Mouse (Mus musculus) limb, embryonic 12.5 days (tissue): ENCODE results near the gene Pik3r1. TPM values are rescaled to one million over a fixed set of nuclear protein-coding genes. Genes with fewer than 3 reads are reported as not detected.

Experiments used
- ATAC-seq: fragments of 200-750 bp; cut with Nextera tagmentation; 2 replicates; pipeline ENCODE4 v1.8.0; 2017; ENCODE audit warnings: low read depth, moderate TSS enrichment; ENCODE audit not compliant: insufficient number of reproducible peaks, insufficient read depth, low FRiP score, low TSS enrichment
- H3K27ac ChIP-seq: fragments of 300-500 bp; sonication (generic); 2 replicates; pipeline ENCODE4 v1.5.1; 2016; ENCODE audit warnings: mild to moderate bottlenecking, moderate library complexity
- H3K27me3 ChIP-seq: fragments of 300-500 bp; sonication (generic); 2 replicates; pipeline ENCODE4 v1.6.1; 2016; ENCODE audit warnings: mild to moderate bottlenecking, moderate library complexity
- H3K36me3 ChIP-seq: fragments of 300-500 bp; sonication (generic); 2 replicates; pipeline ENCODE4 v1.6.1; 2016; ENCODE audit warnings: mild to moderate bottlenecking, moderate library complexity
- H3K4me1 ChIP-seq: fragments of 300-500 bp; sonication (generic); replicated peaks from 2 replicates; pipeline ENCODE4 v1.6.1; 2016
- H3K4me2 ChIP-seq: fragments of 300-500 bp; sonication (generic); 2 replicates; pipeline ENCODE4 v1.6.1; 2016; ENCODE audit warnings: mild to moderate bottlenecking, moderate library complexity
- H3K4me3 ChIP-seq: fragments of 300-500 bp; sonication (generic); replicated peaks from 2 replicates; pipeline ENCODE4 v1.5.1; 2016; ENCODE audit warnings: mild to moderate bottlenecking
- H3K9ac ChIP-seq: fragments of 300-500 bp; sonication (generic); replicated peaks from 2 replicates; pipeline ENCODE4 v1.6.1; 2016; ENCODE audit warnings: mild to moderate bottlenecking, moderate library complexity
- H3K9me3 ChIP-seq: fragments of 300-500 bp; sonication (generic); 2 replicates; pipeline ENCODE4 v1.6.1; 2016; ENCODE audit warnings: mild to moderate bottlenecking, moderate library complexity
- WGBS: fragments of 180-500 bp; shearing (Covaris S2); methylation state at CpG from one replicate; pipeline ENCODE4 v1.1.7; 2016; 5-methylcytosine and 5-hydroxymethylcytosine counted together
- polyA plus RNA-seq: library from polyadenylated mRNA; unstranded; fragments of >200 nt; fragmentation: Nextera tagmentation; extraction: Ambion mirVana; gene quantifications from 2 replicates; pipeline ENCODE4 v1.2.1, GENCODE M21; 2016

Gene Pik3r1
- polyA plus RNA-seq, 1 experiment from 2014 or later, result 20.7 TPM

- ATAC-seq, result no peak
- peaks cover 53% of the 10 kb centered on the region for H3K27me3 ChIP-seq
- H3K9ac ChIP-seq, result no peak overlapping the region
- no peak overlapping the region for H3K4me2 ChIP-seq
- H3K4me3 ChIP-seq, result no peak overlapping the region
- H3K4me1 ChIP-seq, result peaks cover 18% of the 10 kb centered on the region
- 87% methylated on average over 9 of the region's 9 CpGs for WGBS
- H3K27ac ChIP-seq, result no peak overlapping the region
- H3K36me3 ChIP-seq, result no peaks in the 10 kb centered on the region
- no peaks in the 10 kb centered on the region for H3K9me3 ChIP-seq
These were observed 46.0 kb downstream of the Pik3r1 start for GRCm38 (mm10) chr13:101721901-101722595.

- Histone ChIP-seq H3K9ac (no peak overlapping the region), H3K4me3 (no peak overlapping the region), H3K9me3 (no peaks in the 10 kb centered on the region), H3K27ac (no peak overlapping the region), H3K36me3 (no peaks in the 10 kb centered on the region), H3K27me3 (peaks cover 53% of the 10 kb centered on the region), H3K4me1 (peaks cover 18% of the 10 kb centered on the region), H3K4me2 (no peak overlapping the region)
- ATAC-seq, result no peak
- 100% methylated on average over 1 of the region's 2 CpGs for WGBS
These were observed 46.9 kb downstream of the Pik3r1 start for GRCm38 (mm10) chr13:101721154-101721553.

GRCm38 (mm10) chr13:101719312-101719870 is 48.6 kb downstream of the Pik3r1 start:
- H3K36me3 ChIP-seq, result no peaks in the 10 kb centered on the region
- H3K27me3 ChIP-seq, result peaks cover 51% of the 10 kb centered on the region
- H3K4me2 ChIP-seq, result peak overlapping the region; percentile 50
- 0 out of 2 replicates have a peak, but pooled peaks have one; percentile 66 for ATAC-seq
- peak overlapping the region; percentile 20; the same call in 1 of the 2 replicates for H3K4me3 ChIP-seq
- peaks cover 18% of the 10 kb centered on the region for H3K4me1 ChIP-seq
- no peaks in the 10 kb centered on the region for H3K9me3 ChIP-seq
- no peak overlapping the region for H3K9ac ChIP-seq
- H3K27ac ChIP-seq, result 0 out of 2 replicates have a peak overlapping the region, but pooled peaks have one; percentile 45
- WGBS, result 6% methylated on average over 11 of the region's 11 CpGs

GRCm38 (mm10) chr13:101718744-101719143 is 49.3 kb downstream of the Pik3r1 start:
- Histone ChIP-seq H3K4me3 (no peak overlapping the region), H3K36me3 (no peaks in the 10 kb centered on the region), H3K4me2 (peak overlapping the region; percentile 50), H3K27me3 (peaks cover 46% of the 10 kb centered on the region), H3K9ac (no peak overlapping the region), H3K9me3 (no peaks in the 10 kb centered on the region), H3K27ac (no peak overlapping the region), H3K4me1 (peaks cover 18% of the 10 kb centered on the region)
- no peak for ATAC-seq
- 43% methylated on average over 7 of the region's 7 CpGs for WGBS

- H3K27me3 ChIP-seq, result peaks cover 44% of the 10 kb centered on the region
- no peak overlapping the region for H3K27ac ChIP-seq
- 85% methylated on average over 6 of the region's 6 CpGs for WGBS
- ATAC-seq, result no peak
- H3K9me3 ChIP-seq, result no peaks in the 10 kb centered on the region
- no peak overlapping the region for H3K4me3 ChIP-seq
- no peak overlapping the region for H3K9ac ChIP-seq
- peaks cover 18% of the 10 kb centered on the region for H3K4me1 ChIP-seq
- no peaks in the 10 kb centered on the region for H3K36me3 ChIP-seq
- no peak overlapping the region for H3K4me2 ChIP-seq
These were observed 50.2 kb downstream of the Pik3r1 start for GRCm38 (mm10) chr13:101717836-101718235.

- Histone ChIP-seq H3K9me3 (no peaks in the 10 kb centered on the region), H3K36me3 (no peaks in the 10 kb centered on the region), H3K27me3 (peaks cover 17% of the 10 kb centered on the region; the same call in 1 of the 2 replicates), H3K4me2 (no peak overlapping the region), H3K9ac (no peak overlapping the region), H3K4me1 (peaks cover under 1% of the 10 kb centered on the region; the same call in 1 of the 2 replicates), H3K27ac (no peak overlapping the region), H3K4me3 (no peak overlapping the region)
- WGBS, result 73% methylated on average over 12 of the region's 12 CpGs
- no peak for ATAC-seq
These were observed 54.5 kb downstream of the Pik3r1 start for GRCm38 (mm10) chr13:101713429-101714088.

GRCm38 (mm10) chr13:101712720-101713428 is 55.1 kb downstream of the Pik3r1 start:
- Histone ChIP-seq H3K9ac (no peak overlapping the region), H3K36me3 (0 out of 2 replicates have a peak, but pooled peaks cover 3% of the 10 kb centered on the region), H3K27ac (no peak overlapping the region), H3K27me3 (peaks cover 17% of the 10 kb centered on the region; the same call in 1 of the 2 replicates), H3K9me3 (no peaks in the 10 kb centered on the region), H3K4me2 (no peak overlapping the region), H3K4me1 (no peaks in the 10 kb centered on the region), H3K4me3 (no peak overlapping the region)
- ATAC-seq, result no peak
- WGBS, result 84% methylated on average over 9 of the region's 9 CpGs

- Histone ChIP-seq H3K9ac (no peak overlapping the region), H3K9me3 (no peaks in the 10 kb centered on the region), H3K4me3 (no peak overlapping the region), H3K27ac (no peak overlapping the region), H3K4me1 (0 out of 2 replicates have a peak, but pooled peaks cover 2% of the 10 kb centered on the region), H3K36me3 (0 out of 2 replicates have a peak, but pooled peaks cover 3% of the 10 kb centered on the region), H3K4me2 (no peak overlapping the region), H3K27me3 (peaks cover 10% of the 10 kb centered on the region; the same call in 1 of the 2 replicates)
- WGBS, result 92% methylated on average over 9 of the region's 9 CpGs
- no peak for ATAC-seq
These were observed 55.9 kb downstream of the Pik3r1 start for GRCm38 (mm10) chr13:101712099-101712498.

- H3K9ac ChIP-seq, result no peak overlapping the region
These were observed 56.7 kb downstream of the Pik3r1 start for GRCm38 (mm10) chr13:101711301-101711700.

GRCm38 (mm10) chr13:101709788-101710187 is 58.2 kb downstream of the Pik3r1 start:
- no peak overlapping the region for H3K4me2 ChIP-seq
- no peak overlapping the region for H3K9ac ChIP-seq
- H3K27me3 ChIP-seq, result no peaks in the 10 kb centered on the region
- 90% methylated on average over 3 of the region's 3 CpGs for WGBS
- H3K4me3 ChIP-seq, result no peak overlapping the region
- no peak for ATAC-seq
- 0 out of 2 replicates have a peak, but pooled peaks cover 2% of the 10 kb centered on the region for H3K4me1 ChIP-seq
- 0 out of 2 replicates have a peak, but pooled peaks cover 3% of the 10 kb centered on the region for H3K36me3 ChIP-seq
- no peak overlapping the region for H3K27ac ChIP-seq
- H3K9me3 ChIP-seq, result no peaks in the 10 kb centered on the region

More at GRCm38 (mm10) chr13:101711301-101711700, 56.7 kb downstream of the Pik3r1 start:
- peaks cover 8% of the 10 kb centered on the region; the same call in 1 of the 2 replicates for H3K27me3 ChIP-seq
- H3K4me2 ChIP-seq, result no peak overlapping the region
- H3K9me3 ChIP-seq, result no peaks in the 10 kb centered on the region
- no peak for ATAC-seq
- H3K27ac ChIP-seq, result no peak overlapping the region
- 0 out of 2 replicates have a peak, but pooled peaks cover 3% of the 10 kb centered on the region for H3K36me3 ChIP-seq
- WGBS, result 92% methylated on average over 2 of the region's 2 CpGs
- 0 out of 2 replicates have a peak, but pooled peaks cover 2% of the 10 kb centered on the region for H3K4me1 ChIP-seq
- no peak overlapping the region for H3K4me3 ChIP-seq
